Mouse (Mus musculus) erythroid progenitor cell, adult 5-6 weeks (primary cell): ENCODE data around the gene Tbc1d22a. TPM values are rescaled to one million over a fixed set of nuclear protein-coding genes. Genes with fewer than 3 reads are reported as not detected.

Experiments used
- ATAC-seq: replicated peaks from 2 replicates; pipeline ENCODE4 v1.8.0; 2016; ENCODE audit warnings: moderate number of reproducible peaks, mild to moderate bottlenecking, moderate TSS enrichment, inconsistent platforms; ENCODE audit not compliant: poor library complexity, low FRiP score, severe bottlenecking
- total RNA-seq, 2 experiments: library from RNA; stranded (forward) in 1 of 2; stranded (reverse) in 1 of 2; fragments of 150-400 nt in 1 of 2; fragments of 186-747, 209-891 nt in 1 of 2; gene quantifications; 2 replicates each; pipeline versions ENCODE4 v1.2.3 to v1.2.4; 2015 to 2017; ENCODE audit warnings: low replicate concordance in 2 of 2

Gene Tbc1d22a
- total RNA-seq, 2 experiments from 2014 or later = 9.2 to 12.9 TPM

DNA sequence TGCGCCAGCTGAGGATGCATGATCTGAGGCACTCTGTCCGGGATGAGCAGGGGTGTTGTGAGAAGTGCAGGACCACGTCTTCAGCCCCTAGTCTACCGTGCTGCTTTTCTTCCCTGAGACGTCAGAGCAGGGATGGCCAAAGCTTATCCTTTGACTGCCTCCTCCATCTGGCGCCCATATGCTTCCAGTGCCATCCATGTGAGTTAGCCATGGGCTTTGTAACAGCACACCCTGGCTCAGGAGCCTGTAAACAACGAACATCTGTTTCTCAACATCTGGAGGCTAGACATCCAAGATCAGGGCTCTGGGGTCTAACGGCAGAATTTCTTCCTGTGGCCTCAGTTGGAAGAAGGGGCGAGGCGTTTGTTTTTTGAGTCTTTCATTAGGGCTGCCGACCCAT, 259.2 kb downstream of the Tbc1d22a start:
- ATAC-seq = 0 out of 2 replicates have a peak, but pooled peaks have one; percentile 34

DNA sequence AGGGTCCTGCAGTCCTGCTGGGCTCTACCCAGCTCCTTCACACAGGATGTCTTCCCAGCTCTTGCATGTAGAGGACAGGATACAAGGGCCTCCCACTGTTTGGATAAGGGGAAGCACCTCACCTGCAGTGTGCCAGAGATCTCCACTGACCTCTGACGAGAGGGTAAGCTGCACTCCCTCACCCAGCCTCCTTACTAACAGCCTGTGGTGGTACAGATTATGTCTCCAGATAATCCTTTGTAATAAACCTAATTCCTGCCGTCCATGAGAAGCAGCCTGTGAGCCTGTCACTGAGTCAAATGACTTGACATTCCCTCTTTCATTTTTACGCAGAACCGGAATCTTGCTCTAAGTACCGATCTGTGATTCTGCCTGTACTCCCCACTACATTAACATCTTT, 260.7 kb downstream of the Tbc1d22a start:
- no peak for ATAC-seq

DNA sequence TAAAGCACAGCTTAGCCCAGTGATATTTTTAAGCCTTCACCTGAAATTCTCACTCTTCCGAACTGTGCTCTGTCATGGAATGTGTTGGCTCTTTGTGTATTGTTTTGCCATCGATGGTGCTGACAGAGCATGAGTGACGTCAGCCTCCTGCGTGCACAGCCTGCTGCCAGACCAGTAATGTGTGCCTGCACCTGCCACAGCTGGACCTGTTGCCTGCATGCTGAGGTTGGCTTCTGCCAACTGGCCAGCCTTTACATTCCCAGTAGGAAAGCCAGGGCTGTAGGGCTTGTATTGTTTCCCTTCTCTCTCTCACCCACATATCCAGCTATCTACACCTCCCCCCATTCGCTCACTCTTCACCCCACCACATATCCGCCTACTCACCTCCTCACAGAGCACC, 262.2 kb downstream of the Tbc1d22a start:
- ATAC-seq = no peak

DNA sequence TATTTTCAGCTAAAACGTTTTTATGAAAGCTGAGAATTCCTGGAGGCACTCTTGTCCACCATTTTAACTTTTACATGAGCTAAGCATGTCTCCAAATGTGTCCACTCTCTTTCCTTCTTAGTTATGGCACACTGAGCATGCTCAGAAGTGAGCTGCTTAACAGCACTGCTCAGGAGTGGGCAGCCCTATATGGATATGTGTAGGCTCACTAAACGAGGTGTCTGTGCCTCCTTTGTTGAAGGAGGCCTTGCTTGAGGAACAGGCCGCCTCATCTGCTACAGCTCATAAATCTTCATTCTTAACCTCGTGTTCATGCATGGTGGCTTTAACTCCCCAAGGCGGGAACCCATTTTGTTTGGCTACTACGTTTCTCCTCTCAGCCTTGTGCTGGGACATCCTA, 262.8 kb downstream of the Tbc1d22a start:
- ATAC-seq = no peak

DNA sequence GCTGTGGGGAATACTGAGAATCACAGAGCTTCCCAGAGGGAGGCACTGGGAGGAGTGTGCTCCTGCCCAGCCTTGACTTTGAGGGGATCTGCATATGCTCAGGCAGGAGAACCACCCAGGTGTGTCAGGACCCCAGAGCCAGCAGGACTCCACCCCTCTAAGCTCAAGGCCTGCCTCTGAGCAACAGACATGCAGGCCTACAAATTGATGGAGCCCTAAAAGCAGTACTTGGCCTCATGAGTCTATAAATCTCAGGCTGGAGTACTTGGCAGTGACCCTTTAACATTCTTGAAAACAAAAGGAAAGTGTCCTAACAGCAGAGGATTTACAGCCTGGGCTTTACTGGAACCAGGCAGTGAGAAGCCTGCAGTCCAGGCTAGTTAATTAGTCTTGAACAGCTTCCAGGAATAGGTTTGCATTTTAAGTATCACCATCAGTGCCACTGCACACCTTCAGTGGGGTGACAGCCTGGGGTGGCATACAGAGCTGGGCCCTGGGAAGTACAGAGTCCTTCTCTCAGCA, 263.3 kb downstream of the Tbc1d22a start:
- no peak for ATAC-seq

DNA sequence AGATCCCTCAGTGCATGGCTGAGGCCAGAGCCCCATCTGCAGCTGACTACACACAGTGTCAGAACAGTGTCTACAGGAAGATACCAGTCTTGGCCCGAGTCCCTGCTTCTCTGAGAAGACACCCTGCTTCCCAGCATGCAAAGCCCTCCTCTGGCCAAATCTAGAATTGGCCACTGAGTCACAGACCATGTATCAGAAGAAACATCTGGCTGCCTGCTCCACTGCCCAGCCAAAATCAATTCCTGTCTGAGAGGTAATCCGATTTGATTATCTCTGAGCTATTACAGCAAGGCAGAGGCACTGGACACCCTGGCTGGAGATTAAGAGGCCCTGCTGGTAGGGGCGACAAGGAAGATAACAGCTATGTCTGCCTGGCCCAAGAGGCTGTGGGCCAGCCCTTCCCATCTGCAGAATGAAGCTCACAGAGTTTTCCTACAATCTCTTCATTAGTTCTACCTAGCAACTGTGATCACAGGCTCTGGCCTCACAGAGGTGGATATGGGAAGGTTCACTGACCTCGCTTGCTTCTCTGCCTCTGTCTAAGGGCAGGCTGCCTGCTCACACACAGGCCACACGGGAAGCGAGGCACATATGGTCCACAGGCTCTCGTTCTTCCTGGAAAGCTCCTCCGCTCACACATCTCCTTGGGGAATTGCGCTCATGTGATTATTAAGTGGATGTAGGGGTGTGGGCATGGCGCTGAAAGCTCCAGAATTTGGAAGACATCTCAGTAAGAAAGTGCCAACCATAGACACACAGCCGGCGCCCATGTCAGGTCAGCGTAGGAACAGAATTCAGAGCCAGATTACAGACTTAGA, 264.6 kb downstream of the Tbc1d22a start:
- ATAC-seq = no peak

DNA sequence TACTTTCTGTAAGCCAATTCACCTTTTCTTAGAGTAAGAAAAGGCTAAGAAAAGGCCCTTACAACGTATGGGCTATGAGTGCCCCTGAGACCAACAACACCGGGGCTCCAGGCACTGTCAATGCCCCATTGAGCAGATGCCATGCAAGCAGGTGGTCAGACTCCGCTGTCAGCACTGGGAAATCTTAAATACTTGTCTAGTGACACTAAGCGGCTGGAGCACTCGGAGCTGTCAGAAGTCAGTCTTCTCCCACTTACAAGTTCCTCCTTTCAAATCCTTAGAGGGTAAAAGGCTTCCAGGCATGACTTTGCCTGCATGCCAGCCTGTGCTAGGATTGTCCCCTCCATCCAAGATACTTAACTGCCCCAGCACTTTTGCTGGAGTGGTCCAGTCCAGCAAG, 268.1 kb downstream of the Tbc1d22a start:
- ATAC-seq = no peak

DNA sequence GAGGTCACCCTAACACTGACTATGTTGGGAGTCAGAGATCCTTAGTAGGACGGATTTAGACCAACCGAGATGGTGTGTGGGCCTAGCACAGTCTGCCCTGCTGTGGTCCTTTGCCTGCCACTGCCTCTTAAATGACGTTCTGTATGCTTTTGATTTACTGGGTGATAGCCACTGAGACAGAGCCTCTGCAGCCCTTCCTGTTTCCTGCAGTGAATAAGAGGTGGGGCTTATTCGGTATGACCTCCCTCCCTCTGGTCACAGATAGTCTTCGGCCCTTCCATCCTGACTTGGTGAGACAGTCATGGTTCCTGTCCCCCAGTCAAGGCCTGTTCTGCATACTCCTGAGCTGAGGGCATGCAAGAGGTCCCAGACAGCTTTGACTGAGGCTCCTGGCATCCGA, 271.6 kb downstream of the Tbc1d22a start:
- ATAC-seq = no peak

DNA sequence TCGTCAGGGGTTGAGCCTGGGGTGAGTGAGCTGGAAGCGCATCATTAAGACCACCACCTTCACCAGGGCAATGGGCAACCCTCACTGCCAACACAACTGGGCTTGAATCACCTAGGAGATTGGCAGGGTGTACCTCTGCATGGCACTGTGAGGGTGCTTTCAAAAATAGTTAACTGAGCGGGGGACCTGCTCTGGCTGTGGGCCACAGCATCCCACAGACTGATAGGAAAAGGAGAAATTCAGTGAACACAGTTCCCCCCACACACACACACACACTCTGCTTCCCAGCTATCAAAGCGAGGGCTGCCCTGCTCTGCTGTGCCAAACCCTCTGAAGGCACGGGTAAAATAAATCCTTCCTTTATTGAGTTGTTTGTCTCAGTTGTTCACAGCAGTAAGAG, 273.1 kb downstream of the Tbc1d22a start:
- no peak for ATAC-seq

DNA sequence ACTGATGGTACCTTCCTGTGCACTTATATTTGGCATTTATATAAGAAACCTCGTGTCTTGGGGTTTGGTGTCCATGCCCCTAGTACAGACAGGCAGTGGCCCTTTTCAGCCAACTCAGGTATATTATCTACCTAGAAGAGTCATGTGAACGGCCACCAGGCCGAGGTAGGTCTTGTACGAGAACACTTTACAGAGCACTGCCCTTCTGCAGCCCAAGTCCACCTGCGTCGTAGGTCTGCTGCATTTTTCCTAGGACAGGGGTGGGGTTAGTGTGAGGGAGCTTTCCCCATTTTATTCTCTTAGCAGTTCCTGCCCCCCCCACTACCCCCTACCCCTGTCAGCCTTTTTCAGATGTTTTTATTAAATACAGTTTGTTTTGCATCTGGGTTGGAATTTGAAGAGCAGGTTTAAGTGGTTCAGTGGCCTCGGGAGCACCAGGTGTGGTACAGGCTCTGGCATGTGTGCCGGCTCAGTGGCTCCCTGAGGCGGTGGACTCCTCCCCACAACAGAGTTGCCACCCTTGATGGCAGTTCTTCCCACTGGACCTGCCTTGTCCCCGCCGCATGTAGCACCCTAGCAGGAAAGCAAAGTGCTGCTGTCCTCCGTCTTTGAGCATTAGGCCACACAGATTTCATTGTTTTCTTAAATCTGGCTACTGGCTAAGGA, 277.3 kb downstream of the Tbc1d22a start:
- ATAC-seq = no peak

DNA sequence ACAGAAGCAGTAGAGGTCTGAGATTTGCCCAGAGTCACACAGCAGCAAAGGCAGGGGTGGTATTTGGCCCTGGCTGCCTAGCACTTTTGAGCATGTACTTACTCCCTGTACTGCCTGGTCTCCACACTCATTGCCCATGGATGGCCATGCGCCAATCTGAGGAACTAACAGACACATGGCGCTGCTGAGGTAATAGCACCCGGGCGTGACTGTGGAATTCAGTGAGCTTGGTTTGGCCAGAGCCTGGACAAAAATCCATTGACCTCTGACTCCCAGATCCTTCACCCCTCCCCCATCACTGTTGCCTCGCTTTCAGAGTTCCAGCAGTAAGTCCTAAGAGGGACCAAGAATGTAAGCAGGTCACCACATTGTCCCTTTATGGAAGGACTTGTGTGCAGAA, 278.4 kb downstream of the Tbc1d22a start:
- no peak for ATAC-seq

DNA sequence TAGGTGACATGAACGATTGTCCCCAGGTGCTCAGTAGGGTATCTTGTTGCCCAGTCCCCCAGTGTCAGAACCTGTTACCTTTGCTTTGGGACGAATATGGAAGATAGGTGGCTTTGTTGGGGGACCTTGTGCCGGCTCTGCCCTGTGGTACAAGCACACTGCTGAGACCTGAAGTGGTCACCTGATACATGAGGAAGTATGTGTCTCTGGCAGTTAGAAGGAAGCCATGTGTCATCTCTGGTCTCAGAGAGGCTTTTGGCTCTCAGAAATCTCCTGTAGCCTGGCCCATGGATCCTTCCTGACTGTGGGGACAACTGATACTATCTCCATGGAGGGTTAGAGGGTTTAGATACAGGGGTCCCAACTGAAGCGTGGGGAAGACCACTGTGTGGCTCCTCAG, 281.9 kb downstream of the Tbc1d22a start:
- ATAC-seq = no peak

DNA sequence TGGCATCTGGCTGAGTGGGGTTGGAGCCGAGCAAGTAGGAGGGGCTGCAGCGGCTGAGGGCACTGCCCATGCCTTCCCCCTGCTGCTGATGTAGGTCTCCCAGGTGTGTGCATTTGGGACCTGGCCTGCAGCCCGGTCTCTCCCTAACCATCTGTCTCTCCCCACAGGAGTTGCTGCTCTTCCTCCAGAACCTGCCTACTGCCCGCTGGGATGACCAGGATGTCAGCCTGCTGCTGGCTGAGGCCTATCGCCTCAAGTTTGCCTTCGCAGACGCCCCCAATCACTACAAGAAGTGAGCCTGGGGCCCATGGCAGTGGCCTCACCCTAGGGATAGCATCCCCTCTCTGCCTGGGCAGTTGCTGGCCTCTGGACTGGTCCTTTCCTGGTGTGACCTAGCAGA, 282.4 kb downstream of the Tbc1d22a start:
- no peak for ATAC-seq

DNA sequence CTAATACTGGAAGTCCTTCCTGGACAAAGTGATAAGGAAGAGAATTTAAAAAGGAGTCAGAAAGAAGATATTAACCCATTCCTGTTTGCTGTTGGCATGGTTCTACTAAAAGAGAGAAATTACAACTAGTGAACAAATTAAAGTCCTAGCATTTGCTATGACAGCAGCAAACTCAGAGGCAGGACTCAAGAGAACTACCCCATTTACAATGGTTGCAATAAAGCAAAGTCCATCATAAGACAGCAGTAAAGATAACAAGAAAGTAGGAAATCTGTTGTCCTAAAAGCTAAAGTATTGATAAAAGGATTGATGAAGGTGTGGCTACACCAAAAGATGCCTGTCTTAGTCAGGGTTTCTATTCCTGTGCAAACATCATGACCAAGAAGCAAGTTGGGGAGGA, 286.3 kb downstream of the Tbc1d22a start:
- no peak for ATAC-seq

DNA sequence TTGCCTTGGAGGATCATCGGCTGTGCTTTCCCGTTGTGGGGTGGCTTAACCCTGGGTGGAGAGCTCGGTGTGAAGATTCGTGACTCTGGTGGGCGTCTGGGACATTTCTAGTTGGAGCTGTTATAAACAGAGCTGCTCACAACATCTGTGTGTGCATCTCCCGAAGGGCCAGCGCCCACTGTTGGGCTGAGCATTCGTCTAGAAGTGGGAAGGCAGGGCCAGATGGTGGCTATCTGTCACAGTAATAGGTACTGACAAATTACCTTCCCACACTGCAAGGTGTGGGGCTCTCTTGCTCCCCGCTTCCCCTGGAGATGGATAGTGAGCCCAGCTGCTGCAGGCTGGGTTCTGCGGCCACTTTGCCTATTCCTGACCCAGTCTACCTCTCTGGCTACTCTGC, 289.2 kb downstream of the Tbc1d22a start:
- ATAC-seq = no peak

DNA sequence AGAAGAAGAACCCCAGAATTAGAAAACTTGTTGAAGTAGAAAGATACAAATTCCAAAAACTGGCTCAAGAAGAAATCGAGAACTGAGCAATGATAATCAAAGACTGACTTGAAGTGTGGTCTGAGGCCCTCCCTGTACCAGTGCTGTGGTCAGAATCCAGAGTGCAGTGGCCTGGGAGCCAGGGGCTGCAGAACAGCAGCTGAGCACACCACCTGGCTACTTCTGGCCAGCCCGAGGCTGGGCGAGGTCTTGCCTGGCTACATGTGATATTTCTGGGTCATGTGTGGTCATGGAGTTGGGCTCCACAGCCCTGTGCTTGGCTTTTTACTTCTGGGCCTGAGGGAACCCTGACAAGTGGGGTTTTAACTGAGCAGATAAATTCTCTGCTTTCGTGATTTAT, 292.4 kb downstream of the Tbc1d22a start:
- ATAC-seq = no peak

DNA sequence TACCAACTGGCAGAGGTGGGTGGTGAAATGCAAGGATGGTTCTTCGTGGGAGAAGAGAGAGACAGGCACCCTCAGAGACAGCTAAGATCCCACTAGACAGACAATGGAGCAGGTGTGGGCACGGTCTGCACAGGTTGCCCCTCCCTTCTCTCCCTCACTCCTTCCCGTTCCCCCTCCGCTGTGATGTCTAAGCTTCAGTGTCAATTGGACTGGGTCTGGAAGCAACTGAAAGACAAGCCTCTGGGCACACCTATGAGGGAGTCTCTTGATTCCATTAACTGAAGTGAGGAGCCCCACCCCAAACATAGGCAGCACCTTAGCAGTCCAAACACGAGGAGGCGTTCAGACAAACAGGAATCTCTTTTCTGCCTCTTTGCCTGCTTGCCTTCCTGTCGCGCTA, 293.3 kb downstream of the Tbc1d22a start:
- no peak for ATAC-seq

DNA sequence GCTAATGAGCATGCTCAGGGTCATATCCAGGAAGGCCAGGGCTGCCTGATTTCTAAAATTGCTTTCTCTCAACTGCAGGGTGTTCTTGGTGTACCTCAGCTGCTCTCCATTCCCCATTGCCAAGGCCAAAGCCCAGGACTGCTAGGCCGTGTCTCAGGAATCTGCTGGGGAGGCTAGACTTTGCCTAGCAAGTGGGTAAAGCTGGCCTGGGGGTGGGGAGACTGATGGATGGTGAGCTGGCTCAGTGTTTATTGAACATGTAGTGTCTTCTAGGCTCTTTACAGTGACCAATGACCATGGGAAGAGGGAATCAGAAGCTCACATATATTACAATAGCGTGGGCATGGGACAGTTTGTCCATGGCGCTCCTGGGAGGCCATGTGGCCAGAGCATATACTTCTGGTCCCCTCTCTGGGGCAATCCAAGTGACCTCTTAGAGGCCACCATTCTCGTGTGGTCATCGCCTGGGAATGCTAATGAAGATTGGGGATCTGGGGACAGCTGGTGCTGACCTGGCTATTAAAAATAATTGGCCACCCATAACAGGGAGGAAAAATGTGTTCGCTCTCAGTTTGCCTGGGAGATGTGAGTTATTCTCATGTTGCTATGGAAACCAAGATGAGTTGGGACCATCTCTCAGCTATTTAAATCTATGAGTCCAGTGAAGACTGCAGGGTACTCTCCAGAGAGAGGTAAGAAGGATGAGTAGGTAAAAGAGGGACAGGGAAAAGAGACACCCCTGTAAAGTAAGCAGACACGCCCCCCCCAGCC, 294.3 kb downstream of the Tbc1d22a start:
- ATAC-seq = no peak

DNA sequence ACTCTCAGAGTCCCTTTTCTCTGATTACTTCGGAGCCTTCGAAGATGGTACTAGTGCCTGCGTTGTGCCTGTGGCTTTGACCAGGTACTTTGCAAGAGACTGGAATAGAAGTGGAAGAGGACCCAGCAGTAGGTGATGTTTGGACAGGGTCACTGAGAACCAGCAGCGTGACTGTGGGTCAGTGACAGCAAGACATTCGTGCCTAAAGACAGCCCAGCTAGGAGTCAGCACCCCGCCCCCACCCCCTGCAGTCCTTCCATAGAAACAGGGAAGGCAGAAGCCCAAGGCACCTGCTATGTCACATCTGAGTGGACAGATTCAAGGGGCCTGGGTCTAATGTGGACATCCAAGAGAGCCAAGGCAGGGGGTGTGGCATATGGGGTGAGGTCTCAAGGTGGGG, 295.3 kb downstream of the Tbc1d22a start:
- ATAC-seq = no peak

DNA sequence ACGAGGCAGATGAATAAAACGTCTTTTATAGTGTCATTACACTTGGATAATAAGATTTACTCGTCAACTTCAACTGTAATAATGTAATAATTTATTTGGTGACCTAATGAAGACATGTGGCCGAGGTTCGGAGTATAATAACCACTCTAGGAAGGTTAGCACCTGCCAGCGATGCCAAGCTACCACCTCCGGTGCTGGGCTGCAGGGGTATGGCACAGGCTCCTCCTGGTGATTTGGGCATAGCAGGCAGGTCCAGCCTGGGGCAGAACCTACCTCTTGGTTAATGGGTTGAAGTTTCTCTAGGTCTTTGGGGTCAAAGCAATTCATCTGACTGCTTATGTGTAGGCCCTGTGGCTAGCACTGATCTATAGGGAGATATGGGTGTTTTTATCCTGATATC, 296.9 kb downstream of the Tbc1d22a start:
- no peak for ATAC-seq

DNA sequence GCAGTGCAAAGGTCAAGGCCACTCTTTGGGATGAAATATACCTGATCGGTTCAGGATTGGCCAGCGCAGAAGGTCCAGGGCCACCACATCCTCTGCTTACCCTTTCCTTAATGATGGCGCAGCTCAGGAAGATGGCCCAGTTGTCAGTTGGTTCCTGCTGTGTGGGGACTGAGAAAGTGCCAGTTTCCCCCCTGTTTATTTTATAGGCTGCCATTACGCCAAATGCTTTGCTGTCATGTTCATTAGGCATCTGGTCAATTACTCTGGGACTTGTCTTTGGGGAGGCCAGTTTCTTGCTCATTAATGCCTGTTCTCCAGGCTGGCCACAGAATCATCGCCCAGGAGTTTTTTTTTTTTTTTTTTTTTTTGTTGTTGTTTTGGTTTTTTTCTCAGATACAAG, 299.1 kb downstream of the Tbc1d22a start:
- no peak for ATAC-seq
